Mouse (Mus musculus) intestine, postnatal 0 days (tissue): ENCODE results near the gene Hyou1. TPM values are rescaled to one million over a fixed set of nuclear protein-coding genes. Genes with fewer than 3 reads are reported as not detected.
A peak's percentile ranks its signal among the peaks of the same experiment; 100 is the strongest.

Experiments
- ATAC-seq: fragments of 200-750 bp; cut with Nextera tagmentation; 2 replicates; pipeline ENCODE4 v1.8.0; 2017; ENCODE audit warnings: mild to moderate bottlenecking, moderate TSS enrichment, moderate library complexity
- H3K27ac ChIP-seq: fragments of 300-500 bp; sonication (generic); 2 replicates; pipeline ENCODE4 v1.5.1; 2014; ENCODE audit warnings: mild to moderate bottlenecking, low read depth, low read length, moderate library complexity
- H3K27me3 ChIP-seq: fragments of 300-500 bp; sonication (generic); replicated peaks from 2 replicates; pipeline ENCODE4 v1.6.1; 2014; ENCODE audit warnings: low read length, mixed read lengths; ENCODE audit not compliant: control insufficient read depth, insufficient read depth
- H3K36me3 ChIP-seq: fragments of 300-500 bp; sonication (generic); 2 replicates; pipeline ENCODE4 v1.6.1; 2014; ENCODE audit warnings: mild to moderate bottlenecking, moderate library complexity; ENCODE audit not compliant: control insufficient read depth, insufficient read depth
- H3K4me1 ChIP-seq: fragments of 300-500 bp; sonication (generic); replicated peaks from 2 replicates; pipeline ENCODE4 v1.6.1; 2014; ENCODE audit warnings: antibody characterized with exemption, low read length, mixed read lengths; ENCODE audit not compliant: control insufficient read depth, insufficient read depth
- H3K4me2 ChIP-seq: fragments of 300-500 bp; sonication (generic); replicated peaks from 2 replicates; pipeline ENCODE4 v1.6.1; 2014; ENCODE audit warnings: low read depth, mild to moderate bottlenecking, moderate library complexity
- H3K4me3 ChIP-seq: fragments of 300-500 bp; sonication (generic); 2 replicates; pipeline ENCODE4 v1.5.1; 2014; ENCODE audit warnings: low read depth, low read length
- H3K9ac ChIP-seq: fragments of 300-500 bp; sonication (generic); 2 replicates; pipeline ENCODE4 v1.6.1; 2014; ENCODE audit warnings: mild to moderate bottlenecking, low read depth, low read length
- H3K9me3 ChIP-seq: fragments of 300-500 bp; sonication (generic); 2 replicates; pipeline ENCODE4 v1.6.1; 2016; ENCODE audit warnings: mixed run types; ENCODE audit not compliant: control insufficient read depth
- CTCF ChIP-seq: sonication (generic); IDR thresholded peaks from 2 replicates; pipeline ENCODE4 v1.5.1; 2016; ENCODE audit warnings: low read depth, mild to moderate bottlenecking, control low read depth, antibody characterized with exemption, moderate library complexity
- WGBS: fragments of 180-500 bp; shearing (Covaris S2); extraction: QIAGEN DNeasy Blood & Tissue Kit; methylation state at CpG from one replicate; pipeline ENCODE4 v1.1.7; 2014; 5-methylcytosine and 5-hydroxymethylcytosine counted together
- polyA plus RNA-seq: library from polyadenylated mRNA; unstranded; fragments of >200 nt; fragmentation: Nextera tagmentation; extraction: Ambion mirVana; gene quantifications from 2 replicates; pipeline ENCODE4 v1.2.1, GENCODE M21; 2015

Hyou1 gene
- polyA plus RNA-seq, 1 experiment from 2014 or later = 11.1 TPM

- H3K4me3 ChIP-seq = peak within 1 kb of the TSS; percentile 71
- peak; percentile 48 for TF ChIP-seq CTCF
- H3K9ac ChIP-seq = peak within 1 kb of the TSS; percentile 83
- ATAC-seq = peak; percentile 93
- 0 out of 2 replicates have a peak, but pooled peaks cover 4% of the 10 kb centered on the region for H3K4me1 ChIP-seq
- no peaks in the 10 kb centered on the region for H3K27me3 ChIP-seq
- H3K27ac ChIP-seq = peak within 1 kb of the TSS; percentile 93
- WGBS = under 1% methylated on average over 39 of the region's 43 CpGs
- H3K4me2 ChIP-seq = peak within 1 kb of the TSS; percentile 93
- peaks cover 20% of the 10 kb centered on the region for H3K36me3 ChIP-seq
- H3K9me3 ChIP-seq = no peaks in the 10 kb centered on the region
Measured at GRCm38 (mm10) chr9:44396684-44397411, 17.6 kb downstream of the Hyou1 start, which contains the start of gene Slc37a4. Slc37a4 (plus strand) TSS chr9:44396852.

GRCm38 (mm10) chr9:44398087-44398486 is 18.8 kb downstream of the Hyou1 start:
- no peaks in the 10 kb centered on the region for H3K9me3 ChIP-seq
- 13% methylated on average over 4 of the region's 4 CpGs for WGBS
- peak overlapping the region; percentile 71 for H3K4me3 ChIP-seq
- no peaks in the 10 kb centered on the region for H3K27me3 ChIP-seq
- ATAC-seq = peak; percentile 10
- H3K36me3 ChIP-seq = peaks cover 33% of the 10 kb centered on the region
- peak overlapping the region; percentile 83 for H3K9ac ChIP-seq
- H3K4me2 ChIP-seq = peak overlapping the region; percentile 93
- 0 out of 2 replicates have a peak, but pooled peaks cover 4% of the 10 kb centered on the region for H3K4me1 ChIP-seq
- H3K27ac ChIP-seq = peak overlapping the region; percentile 93
- peak; percentile 8; the same call in 1 of the 2 replicates for TF ChIP-seq CTCF

DNA sequence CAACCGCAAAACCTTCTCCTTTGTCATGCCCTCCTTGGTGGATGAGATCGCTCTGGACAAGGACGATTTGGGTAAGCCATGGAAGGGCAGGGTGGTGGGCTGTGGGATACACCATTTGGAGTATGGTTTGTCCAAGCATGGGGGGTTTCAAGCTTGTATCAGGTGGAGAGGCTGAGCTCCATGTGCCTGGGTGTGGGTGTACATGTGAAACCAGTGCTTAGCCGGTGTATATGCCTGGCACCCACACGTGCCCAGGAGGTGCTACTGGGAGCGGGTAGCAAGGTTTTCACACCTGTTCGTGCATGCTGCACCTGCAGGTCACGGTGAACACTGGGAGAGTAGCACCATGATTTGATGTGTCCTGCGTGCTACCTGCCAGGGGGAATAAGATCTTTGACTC is 19.3 kb downstream of the Hyou1 start:
- Histone ChIP-seq H3K9me3 (no peaks in the 10 kb centered on the region), H3K9ac (peak overlapping the region; percentile 83), H3K4me3 (peak overlapping the region; percentile 71), H3K4me2 (peak overlapping the region; percentile 93), H3K27ac (peak overlapping the region; percentile 93), H3K4me1 (0 out of 2 replicates have a peak, but pooled peaks cover 4% of the 10 kb centered on the region), H3K36me3 (peaks cover 37% of the 10 kb centered on the region), H3K27me3 (no peaks in the 10 kb centered on the region)
- ATAC-seq = no peak
- 49% methylated on average over 9 of the region's 9 CpGs for WGBS
- no peak for TF ChIP-seq CTCF

DNA sequence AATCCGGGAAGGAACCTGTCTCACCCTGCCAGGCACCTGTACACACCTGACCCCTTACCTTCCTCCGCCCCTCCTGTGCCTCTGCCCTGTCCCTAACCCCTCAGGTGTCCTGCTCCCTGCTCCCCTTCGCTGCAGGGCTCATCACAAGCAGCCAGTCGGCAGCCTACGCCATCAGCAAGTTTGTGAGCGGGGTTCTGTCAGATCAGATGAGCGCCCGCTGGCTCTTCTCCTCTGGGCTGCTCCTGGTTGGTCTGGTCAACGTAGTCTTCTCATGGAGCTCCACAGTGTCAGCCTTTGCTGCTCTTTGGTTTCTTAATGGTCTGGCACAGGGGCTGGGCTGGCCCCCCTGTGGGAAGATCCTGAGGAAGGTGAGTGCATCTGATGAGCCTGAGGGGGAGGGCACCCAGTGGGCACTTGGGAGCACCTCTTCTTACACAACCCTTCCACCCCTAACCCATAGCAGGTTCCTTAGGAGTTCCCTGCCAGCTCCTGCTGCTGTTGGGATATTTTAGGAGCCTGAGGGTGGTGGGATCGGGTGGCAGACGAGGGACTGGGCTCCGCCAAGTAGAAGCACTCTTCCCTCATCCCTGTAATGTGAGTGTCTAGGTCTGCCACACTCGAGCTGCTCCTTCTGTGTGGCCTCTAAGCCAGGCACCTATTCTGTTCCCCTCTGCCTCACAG is 20.0 kb downstream of the Hyou1 start:
- H3K9me3 ChIP-seq = no peaks in the 10 kb centered on the region
- WGBS = 71% methylated on average over 13 of the region's 13 CpGs
- peak overlapping the region; percentile 93 for H3K4me2 ChIP-seq
- peak overlapping the region; percentile 71 for H3K4me3 ChIP-seq
- 0 out of 2 replicates have a peak, but pooled peaks cover 4% of the 10 kb centered on the region for H3K4me1 ChIP-seq
- no peak for ATAC-seq
- H3K36me3 ChIP-seq = peaks cover 44% of the 10 kb centered on the region
- peak overlapping the region; percentile 93 for H3K27ac ChIP-seq
- peak overlapping the region; percentile 83 for H3K9ac ChIP-seq
- TF ChIP-seq CTCF = no peak
- no peaks in the 10 kb centered on the region for H3K27me3 ChIP-seq

DNA sequence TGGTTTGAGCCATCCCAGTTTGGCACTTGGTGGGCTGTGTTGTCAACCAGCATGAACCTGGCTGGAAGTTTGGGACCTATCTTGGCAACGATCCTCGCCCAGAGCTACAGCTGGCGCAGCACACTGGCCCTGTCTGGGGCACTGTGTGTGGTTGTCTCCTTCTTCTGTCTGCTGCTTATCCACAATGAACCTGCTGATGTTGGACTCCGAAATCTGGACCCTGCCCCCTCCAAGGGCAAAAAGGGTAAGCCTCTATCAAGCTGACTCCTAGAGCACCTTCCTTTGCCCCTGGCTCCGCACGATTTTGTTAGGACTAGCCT is 20.5 kb downstream of the Hyou1 start:
- no peak for TF ChIP-seq CTCF
- H3K4me1 ChIP-seq = 0 out of 2 replicates have a peak, but pooled peaks cover 4% of the 10 kb centered on the region
- WGBS = 86% methylated on average over 6 of the region's 6 CpGs
- H3K36me3 ChIP-seq = peaks cover 48% of the 10 kb centered on the region
- H3K27ac ChIP-seq = peak overlapping the region; percentile 88
- no peak overlapping the region; the same call in 1 of the 2 replicates for H3K4me3 ChIP-seq
- H3K27me3 ChIP-seq = no peaks in the 10 kb centered on the region
- H3K9me3 ChIP-seq = no peaks in the 10 kb centered on the region
- H3K4me2 ChIP-seq = peak overlapping the region; percentile 93
- no peak for ATAC-seq
- H3K9ac ChIP-seq = peak overlapping the region; percentile 83

- Histone ChIP-seq H3K27me3 (no peaks in the 10 kb centered on the region), H3K4me3 (no peak overlapping the region), H3K4me2 (0 out of 2 replicates have a peak overlapping the region, but pooled peaks have one; percentile 93), H3K4me1 (0 out of 2 replicates have a peak, but pooled peaks cover 4% of the 10 kb centered on the region), H3K9ac (no peak overlapping the region), H3K9me3 (no peaks in the 10 kb centered on the region), H3K27ac (peak overlapping the region; percentile 88), H3K36me3 (peaks cover 53% of the 10 kb centered on the region)
- WGBS = 38% methylated on average over 4 of the region's 4 CpGs
- no peak for TF ChIP-seq CTCF
- peak; percentile 55 for ATAC-seq
Measured at GRCm38 (mm10) chr9:44401081-44401480, 21.8 kb downstream of the Hyou1 start.
